Mouse (Mus musculus): ENCODE measurements around the gene Aicda.

Gene Aicda

GRCm38 (mm10) chr6:122601031-122601430 lies 47.4 kb downstream of the Aicda start:
- no peak for DNase-seq (ENCODE audit: low spot score in 2 of 2)

GRCm38 (mm10) chr6:122601615-122602014 lies 48.0 kb downstream of the Aicda start:
- no peak for DNase-seq (ENCODE audit: low spot score in 2 of 2)

- DNase-seq (ENCODE audit: low spot score in 2 of 2): peak; percentile 8 to 12
These were observed 48.8 kb downstream of the Aicda start, which contains the start of gene Apobec1 for GRCm38 (mm10) chr6:122602242-122602991. Gene Apobec1 (minus strand): TSS chr6:122602444.

GRCm38 (mm10) chr6:122602992-122603322 lies 49.4 kb downstream of the Aicda start:
- DNase-seq (ENCODE audit: low spot score in 2 of 2): no peak

- DNase-seq (ENCODE audit: low spot score in 2 of 2): no peak
These were observed 50.7 kb downstream of the Aicda start for GRCm38 (mm10) chr6:122604260-122604659.

GRCm38 (mm10) chr6:122605483-122605882 lies 51.9 kb downstream of the Aicda start:
- no peak for DNase-seq (ENCODE audit: low spot score in 2 of 2)

- no peak for DNase-seq (ENCODE audit: low spot score in 2 of 2)
These were observed 53.1 kb downstream of the Aicda start for GRCm38 (mm10) chr6:122606661-122607060.

- DNase-seq (ENCODE audit: low spot score in 2 of 2): no peak
These were observed 54.1 kb downstream of the Aicda start for GRCm38 (mm10) chr6:122607700-122608099.

- DNase-seq (ENCODE audit: low spot score in 2 of 2): no peak
These were observed 55.1 kb downstream of the Aicda start for GRCm38 (mm10) chr6:122608434-122609376.

GRCm38 (mm10) chr6:122609377-122609728 lies 55.8 kb downstream of the Aicda start:
- DNase-seq (ENCODE audit: low spot score in 2 of 2): no peak

GRCm38 (mm10) chr6:122609771-122610170 lies 56.2 kb downstream of the Aicda start, which contains the start of gene Gdf3:
Gene Gdf3 (minus strand): TSS chr6:122610087.
- DNase-seq (ENCODE audit: low spot score in 2 of 2): no peak

GRCm38 (mm10) chr6:122612426-122612825 lies 58.8 kb downstream of the Aicda start:
- no peak for DNase-seq (ENCODE audit: low spot score in 2 of 2)
